Mouse (Mus musculus) left cerebral cortex, adult 2 months (tissue): Measurements from ENCODE around the gene Eif4e. TPM values are rescaled to one million over a fixed set of nuclear protein-coding genes. Genes with fewer than 3 reads are reported as not detected.

Experiments
- DNase-seq, 2 experiments: peaks; one replicate each; pipeline ENCODE4 v3.0.0; 2021 to 2022; ENCODE audit warnings: low spot score in 2 of 2, mixed read lengths in 1 of 2; ENCODE audit errors: extremely low spot score in 1 of 2
- H3K27ac ChIP-seq: fragments of 200-600 bp; 2 replicates; pipeline ENCODE4 v1.8.1; 2022
- H3K4me3 ChIP-seq: fragments of 200-600 bp; 2 replicates; pipeline ENCODE4 v1.8.1; 2022
- CTCF ChIP-seq: fragments of 200-600 bp; IDR thresholded peaks from 2 replicates; pipeline ENCODE4 v1.8.1; 2022; ENCODE audit warnings: antibody characterized with exemption, mild to moderate bottlenecking, moderate library complexity
- intact Hi-C: fragments of 180-260 bp; cut with DNase I; formaldehyde crosslinking; loops from one replicate; pipeline ENCODE4 v1.15.1; 2025
- microRNA-seq, 2 experiments: library from miRNA; unstranded; fragments of <30 nt; microRNA quantifications; one replicate each; pipeline ENCODE4 v1.2.0; 2021
- total RNA-seq, 2 experiments: library from RNA; stranded (reverse); gene quantifications; 2 replicates each; pipeline ENCODE4 v1.2.3; 2021

The Eif4e gene
- total RNA-seq, 2 experiments from 2014 or later = 181 to 197 TPM

GRCm38 (mm10) chr3:138591806-138592365 lies 65.9 kb downstream of the Eif4e start:
- intact Hi-C loops = no loop called here
- H3K4me3 ChIP-seq = no peak overlapping the region
- no peak for TF ChIP-seq CTCF
- H3K27ac ChIP-seq = no peak overlapping the region
- DNase-seq = no peak

GRCm38 (mm10) chr3:138593131-138593530 lies 67.2 kb downstream of the Eif4e start:
- DNase-seq = no peak
- H3K27ac ChIP-seq = no peak overlapping the region

GRCm38 (mm10) chr3:138593911-138594310 lies 67.9 kb downstream of the Eif4e start:
- Histone ChIP-seq H3K27ac (no peak overlapping the region), H3K4me3 (no peak overlapping the region)
- DNase-seq = no peak
- intact Hi-C loops = no loop called here
- no peak for TF ChIP-seq CTCF

More at GRCm38 (mm10) chr3:138593131-138593530, 67.2 kb downstream of the Eif4e start:
- no peak overlapping the region for H3K4me3 ChIP-seq
- intact Hi-C loops = no loop called here
- TF ChIP-seq CTCF = no peak; the same call in 1 of the 2 replicates

- Histone ChIP-seq H3K27ac (no peak overlapping the region), H3K4me3 (no peak overlapping the region)
- TF ChIP-seq CTCF = no peak
- intact Hi-C loops = no loop called here
- DNase-seq = no peak
Observed at GRCm38 (mm10) chr3:138601076-138601475, 75.1 kb downstream of the Eif4e start.

GRCm38 (mm10) chr3:138605132-138605531 lies 79.2 kb downstream of the Eif4e start:
- intact Hi-C loops = no loop called here
- no peak for DNase-seq

GRCm38 (mm10) chr3:138608665-138609064 lies 82.7 kb downstream of the Eif4e start:
- Histone ChIP-seq H3K27ac (no peak overlapping the region), H3K4me3 (no peak overlapping the region)
- intact Hi-C loops = no loop called here
- no peak for TF ChIP-seq CTCF
- DNase-seq = no peak

More at GRCm38 (mm10) chr3:138605132-138605531, 79.2 kb downstream of the Eif4e start:
- H3K4me3 ChIP-seq = no peak overlapping the region
- H3K27ac ChIP-seq = no peak overlapping the region
- TF ChIP-seq CTCF = no peak

Small RNA genes lying within 50 kb of the gene (microRNA-seq; reads per million reads assigned to microRNA genes)
- 0 to 1.5 reads per million in 2 experiments for gene Mir1956

Other genes with a start within 250 kb of the Eif4e start
- not detected for gene Adh6a, start 212.9 kb upstream of the Eif4e start, total RNA-seq
- not detected for gene Adh6b, start 184.4 kb upstream of the Eif4e start, total RNA-seq
- not detected for gene Adh4, start 110.7 kb upstream of the Eif4e start, total RNA-seq
- gene Adh5, start 83.1 kb upstream of the Eif4e start, total RNA-seq = 10 to 100 TPM; 54.9 to 58.3 TPM
- gene Metap1, start 36.7 kb upstream of the Eif4e start, total RNA-seq = 10 to 100 TPM; 40.7 to 44.3 TPM
- gene Tspan5, start 216.0 kb downstream of the Eif4e start, total RNA-seq = 100 to 1,000 TPM; 242 to 281 TPM